Mouse (Mus musculus) embryonic facial prominence, embryonic 12.5 days (tissue): ENCODE results near the gene Bnc2. TPM values are rescaled to one million over a fixed set of nuclear protein-coding genes. Genes with fewer than 3 reads are reported as not detected.
A peak's percentile ranks its signal among the peaks of the same experiment; 100 is the strongest.

ENCODE experiments used
- ATAC-seq: fragments of 200-750 bp; cut with Nextera tagmentation; 2 replicates; pipeline ENCODE4 v1.8.0; 2017; ENCODE audit not compliant: insufficient number of reproducible peaks, insufficient read depth, low FRiP score, low TSS enrichment
- H3K27ac ChIP-seq: fragments of 300-500 bp; sonication (generic); 2 replicates; pipeline ENCODE4 v1.5.1; 2016; ENCODE audit warnings: mild to moderate bottlenecking
- H3K27me3 ChIP-seq: fragments of 300-500 bp; sonication (generic); 2 replicates; pipeline ENCODE4 v1.6.1; 2016; ENCODE audit warnings: mild to moderate bottlenecking, moderate library complexity
- H3K36me3 ChIP-seq: fragments of 300-500 bp; sonication (generic); 2 replicates; pipeline ENCODE4 v1.6.1; 2016; ENCODE audit warnings: mild to moderate bottlenecking
- H3K4me1 ChIP-seq: fragments of 300-500 bp; sonication (generic); 2 replicates; pipeline ENCODE4 v1.6.1; 2016
- H3K4me2 ChIP-seq: fragments of 300-500 bp; sonication (generic); replicated peaks from 2 replicates; pipeline ENCODE4 v1.6.1; 2016; ENCODE audit warnings: mild to moderate bottlenecking, moderate library complexity
- H3K4me3 ChIP-seq: fragments of 300-500 bp; sonication (generic); 2 replicates; pipeline ENCODE4 v1.5.1; 2016; ENCODE audit warnings: mild to moderate bottlenecking
- H3K9ac ChIP-seq: fragments of 300-500 bp; sonication (generic); 2 replicates; pipeline ENCODE4 v1.6.1; 2016; ENCODE audit warnings: mild to moderate bottlenecking, moderate library complexity
- H3K9me3 ChIP-seq: fragments of 300-500 bp; sonication (generic); 2 replicates; pipeline ENCODE4 v1.6.1; 2016; ENCODE audit warnings: mild to moderate bottlenecking, moderate library complexity
- whole genome bisulfite sequencing: fragments of 180-500 bp; shearing (Covaris S2); methylation state at CpG from one replicate; pipeline ENCODE4 v1.1.7; 2016; 5-methylcytosine and 5-hydroxymethylcytosine counted together
- polyA plus RNA-seq: library from polyadenylated mRNA; unstranded; fragments of >200 nt; fragmentation: Nextera tagmentation; extraction: Ambion mirVana; gene quantifications from 2 replicates; pipeline ENCODE4 v1.2.1, GENCODE M21; 2016

Bnc2 gene
- polyA plus RNA-seq, 1 experiment from 2014 or later = 41.6 TPM

- Histone ChIP-seq H3K4me1 (peaks cover 34% of the 10 kb centered on the region), H3K4me3 (no peak overlapping the region), H3K9me3 (no peaks in the 10 kb centered on the region), H3K36me3 (no peaks in the 10 kb centered on the region), H3K27me3 (no peaks in the 10 kb centered on the region), H3K27ac (no peak overlapping the region), H3K9ac (no peak overlapping the region), H3K4me2 (no peak overlapping the region)
- WGBS = 55% methylated on average over 9 of the region's 9 CpGs
- ATAC-seq = no peak
Observed at GRCm38 (mm10) chr4:84331995-84332394, 343.1 kb downstream of the Bnc2 start.

GRCm38 (mm10) chr4:84331450-84331849 lies 343.6 kb downstream of the Bnc2 start:
- H3K36me3 ChIP-seq = no peaks in the 10 kb centered on the region
- no peaks in the 10 kb centered on the region for H3K9me3 ChIP-seq
- WGBS = 18% methylated on average over 3 of the region's 3 CpGs
- no peak overlapping the region for H3K4me2 ChIP-seq
- no peaks in the 10 kb centered on the region for H3K27me3 ChIP-seq
- no peak for ATAC-seq
- no peak overlapping the region for H3K27ac ChIP-seq
- no peak overlapping the region for H3K9ac ChIP-seq
- H3K4me1 ChIP-seq = peaks cover 34% of the 10 kb centered on the region
- H3K4me3 ChIP-seq = no peak overlapping the region

GRCm38 (mm10) chr4:84330509-84330908 lies 344.6 kb downstream of the Bnc2 start:
- no peak overlapping the region for H3K4me3 ChIP-seq
- no peak overlapping the region for H3K9ac ChIP-seq
- H3K4me1 ChIP-seq = peaks cover 34% of the 10 kb centered on the region
- no peak for ATAC-seq
- H3K27ac ChIP-seq = no peak overlapping the region
- no peaks in the 10 kb centered on the region for H3K36me3 ChIP-seq
- no peaks in the 10 kb centered on the region for H3K27me3 ChIP-seq
- no peaks in the 10 kb centered on the region for H3K9me3 ChIP-seq
- H3K4me2 ChIP-seq = no peak overlapping the region
- WGBS = 78% methylated on average over 4 of the region's 4 CpGs

GRCm38 (mm10) chr4:84329651-84330050 lies 345.4 kb downstream of the Bnc2 start:
- Histone ChIP-seq H3K27ac (no peak overlapping the region), H3K9ac (no peak overlapping the region), H3K4me2 (no peak overlapping the region), H3K9me3 (no peaks in the 10 kb centered on the region), H3K4me3 (no peak overlapping the region), H3K36me3 (no peaks in the 10 kb centered on the region), H3K4me1 (peaks cover 42% of the 10 kb centered on the region), H3K27me3 (no peaks in the 10 kb centered on the region)
- WGBS = 70% methylated on average over 5 of the region's 5 CpGs
- ATAC-seq = no peak

GRCm38 (mm10) chr4:84324371-84324770 lies 350.7 kb downstream of the Bnc2 start:
- Histone ChIP-seq H3K27me3 (no peaks in the 10 kb centered on the region), H3K4me2 (no peak overlapping the region), H3K27ac (no peak overlapping the region), H3K4me1 (peaks cover 9% of the 10 kb centered on the region; the same call in 1 of the 2 replicates), H3K9me3 (no peaks in the 10 kb centered on the region), H3K36me3 (no peaks in the 10 kb centered on the region), H3K9ac (no peak overlapping the region), H3K4me3 (no peak overlapping the region)
- 52% methylated on average over 4 of the region's 4 CpGs for WGBS
- no peak for ATAC-seq

GRCm38 (mm10) chr4:84321598-84321997 lies 353.5 kb downstream of the Bnc2 start:
- Histone ChIP-seq H3K4me2 (no peak overlapping the region), H3K36me3 (no peaks in the 10 kb centered on the region), H3K27ac (no peak overlapping the region), H3K27me3 (no peaks in the 10 kb centered on the region), H3K9me3 (no peaks in the 10 kb centered on the region), H3K4me3 (no peak overlapping the region), H3K4me1 (peaks cover 9% of the 10 kb centered on the region; the same call in 1 of the 2 replicates), H3K9ac (no peak overlapping the region)
- no peak for ATAC-seq
- 64% methylated on average over 2 of the region's 2 CpGs for WGBS

GRCm38 (mm10) chr4:84317421-84317820 lies 357.7 kb downstream of the Bnc2 start:
- no peak overlapping the region for H3K4me2 ChIP-seq
- no peak overlapping the region for H3K27ac ChIP-seq
- no peaks in the 10 kb centered on the region for H3K4me1 ChIP-seq
- 89% methylated on average over 3 of the region's 3 CpGs for WGBS
- no peaks in the 10 kb centered on the region for H3K36me3 ChIP-seq
- H3K9me3 ChIP-seq = no peaks in the 10 kb centered on the region
- no peaks in the 10 kb centered on the region for H3K27me3 ChIP-seq
- no peak for ATAC-seq
- no peak overlapping the region for H3K4me3 ChIP-seq
- no peak overlapping the region for H3K9ac ChIP-seq

DNA sequence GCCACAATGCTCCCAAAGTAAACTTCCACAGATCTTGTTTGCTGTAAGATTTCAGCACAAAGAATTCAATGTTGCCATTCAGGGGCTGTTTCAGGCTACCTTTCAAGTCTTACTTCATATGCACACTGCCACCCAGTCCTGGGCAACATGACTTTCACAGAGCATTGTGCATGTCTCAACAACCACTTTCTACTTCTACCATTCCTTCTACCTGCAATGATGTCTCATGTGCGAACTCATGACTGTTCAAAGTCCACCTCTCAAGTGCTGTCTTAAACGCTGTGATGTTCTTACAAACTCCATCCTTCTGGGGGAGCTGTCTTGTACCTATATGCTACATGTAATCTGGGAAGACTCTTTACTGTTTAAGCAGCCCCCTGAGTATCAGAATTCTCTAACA lies 363.7 kb downstream of the Bnc2 start:
- no peaks in the 10 kb centered on the region for H3K9me3 ChIP-seq
- no peaks in the 10 kb centered on the region for H3K36me3 ChIP-seq
- H3K9ac ChIP-seq = no peak overlapping the region
- ATAC-seq = no peak
- no peaks in the 10 kb centered on the region for H3K27me3 ChIP-seq
- no peak overlapping the region for H3K27ac ChIP-seq
- peaks cover 19% of the 10 kb centered on the region for H3K4me1 ChIP-seq
- H3K4me2 ChIP-seq = no peak overlapping the region
- H3K4me3 ChIP-seq = no peak overlapping the region
- WGBS = 73% methylated on average over 2 of the region's 2 CpGs

- H3K4me3 ChIP-seq = no peak overlapping the region
- no peak overlapping the region for H3K4me2 ChIP-seq
- H3K27me3 ChIP-seq = no peaks in the 10 kb centered on the region
- H3K27ac ChIP-seq = no peak overlapping the region
- no peak for ATAC-seq
- H3K4me1 ChIP-seq = peaks cover 19% of the 10 kb centered on the region
- H3K9me3 ChIP-seq = no peaks in the 10 kb centered on the region
- WGBS = 58% methylated on average over 3 of the region's 3 CpGs
- no peaks in the 10 kb centered on the region for H3K36me3 ChIP-seq
- H3K9ac ChIP-seq = no peak overlapping the region
Observed at GRCm38 (mm10) chr4:84310851-84311250, 364.2 kb downstream of the Bnc2 start.

DNA sequence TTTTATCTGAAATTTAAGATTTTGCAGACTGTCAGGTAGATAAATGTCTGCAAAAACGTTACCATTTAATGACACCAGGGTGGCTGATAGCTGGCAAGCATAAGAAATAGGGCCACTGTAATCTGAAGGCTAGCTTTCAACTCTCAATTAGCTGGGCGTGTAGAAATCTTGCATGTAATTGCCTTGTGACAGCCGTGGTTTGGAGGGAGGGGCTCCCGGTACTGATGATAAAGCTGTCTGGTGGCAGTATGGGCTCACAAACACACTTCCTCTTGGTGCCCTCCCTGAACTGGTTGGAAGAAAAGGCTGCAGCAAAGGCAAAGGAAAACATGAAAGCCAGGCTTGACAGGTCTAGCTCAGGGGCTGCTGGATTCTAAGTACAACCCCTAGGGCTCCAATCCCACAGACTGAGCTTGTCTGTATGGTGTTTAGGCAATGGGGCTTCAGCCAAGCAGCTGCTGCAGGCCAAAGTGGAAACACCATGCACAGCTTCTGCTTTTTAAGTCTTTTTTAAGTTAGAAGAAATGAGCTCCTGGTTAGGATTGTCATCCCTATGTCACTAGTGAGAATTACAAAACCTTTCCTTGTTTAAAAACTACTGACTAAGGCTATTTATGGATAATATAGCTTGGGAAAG lies 366.7 kb downstream of the Bnc2 start:
- H3K4me3 ChIP-seq = no peak overlapping the region
- H3K36me3 ChIP-seq = no peaks in the 10 kb centered on the region
- WGBS = 23% methylated on average over 4 of the region's 4 CpGs
- H3K9ac ChIP-seq = no peak overlapping the region
- ATAC-seq = no peak
- peaks cover 19% of the 10 kb centered on the region for H3K4me1 ChIP-seq
- no peak overlapping the region for H3K4me2 ChIP-seq
- H3K27me3 ChIP-seq = no peaks in the 10 kb centered on the region
- H3K27ac ChIP-seq = peak overlapping the region; percentile 8; the same call in 1 of the 2 replicates
- no peaks in the 10 kb centered on the region for H3K9me3 ChIP-seq

DNA sequence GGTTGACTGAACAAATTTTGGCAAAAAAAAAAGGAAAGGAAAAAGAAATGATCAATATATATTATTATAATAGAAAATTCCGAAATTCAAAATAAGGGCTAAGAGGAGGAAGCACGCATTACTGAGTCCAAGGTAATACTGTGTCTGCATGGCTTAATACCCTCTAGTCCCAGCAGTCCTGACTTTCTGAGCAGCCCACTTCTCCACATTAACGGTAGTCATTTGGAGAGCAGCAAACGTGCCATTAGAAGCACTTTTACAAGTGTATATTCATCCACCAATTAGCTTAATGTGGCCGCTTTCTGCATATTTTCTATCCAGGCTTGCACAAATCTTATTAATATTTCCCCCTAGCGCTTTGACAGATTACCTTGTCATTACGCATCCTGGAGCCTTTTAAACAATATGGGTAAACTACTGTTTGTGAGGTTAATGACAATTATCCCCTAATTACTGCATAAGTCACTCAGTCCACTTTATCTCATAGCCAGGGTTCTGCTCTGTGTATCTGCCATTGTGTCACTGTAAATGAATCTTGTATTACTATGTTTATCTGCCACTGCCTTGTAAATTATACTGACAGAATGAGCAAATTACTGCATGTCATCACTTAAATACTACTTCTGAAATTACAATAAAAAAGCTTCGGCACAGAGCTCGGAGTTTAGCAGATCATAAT lies 368.0 kb downstream of the Bnc2 start:
- Histone ChIP-seq H3K4me1 (peaks cover 19% of the 10 kb centered on the region), H3K9me3 (no peaks in the 10 kb centered on the region), H3K27ac (no peak overlapping the region), H3K36me3 (no peaks in the 10 kb centered on the region), H3K9ac (no peak overlapping the region), H3K27me3 (no peaks in the 10 kb centered on the region), H3K4me3 (no peak overlapping the region), H3K4me2 (no peak overlapping the region)
- WGBS = 75% methylated on average over 9 of the region's 9 CpGs
- no peak for ATAC-seq

GRCm38 (mm10) chr4:84302949-84303348 lies 372.1 kb downstream of the Bnc2 start:
- Histone ChIP-seq H3K9ac (no peak overlapping the region), H3K4me1 (peaks cover under 1% of the 10 kb centered on the region; the same call in 1 of the 2 replicates), H3K36me3 (no peaks in the 10 kb centered on the region; the same call in 1 of the 2 replicates), H3K9me3 (peaks cover 10% of the 10 kb centered on the region; the same call in 1 of the 2 replicates), H3K4me3 (no peak overlapping the region), H3K27ac (no peak overlapping the region), H3K27me3 (no peaks in the 10 kb centered on the region), H3K4me2 (no peak overlapping the region)
- WGBS = 45% methylated on average over 3 of the region's 3 CpGs
- ATAC-seq = no peak
